Mouse (Mus musculus) kidney, postnatal 36 days (tissue): ENCODE measurements around the gene Stpg1.

ENCODE experiments used
- DNase-seq, 2 experiments: peaks; one replicate each; pipeline ENCODE4 v3.0.0; 2021 to 2022; ENCODE audit warnings: mixed read lengths in 2 of 2

Stpg1 gene

DNA sequence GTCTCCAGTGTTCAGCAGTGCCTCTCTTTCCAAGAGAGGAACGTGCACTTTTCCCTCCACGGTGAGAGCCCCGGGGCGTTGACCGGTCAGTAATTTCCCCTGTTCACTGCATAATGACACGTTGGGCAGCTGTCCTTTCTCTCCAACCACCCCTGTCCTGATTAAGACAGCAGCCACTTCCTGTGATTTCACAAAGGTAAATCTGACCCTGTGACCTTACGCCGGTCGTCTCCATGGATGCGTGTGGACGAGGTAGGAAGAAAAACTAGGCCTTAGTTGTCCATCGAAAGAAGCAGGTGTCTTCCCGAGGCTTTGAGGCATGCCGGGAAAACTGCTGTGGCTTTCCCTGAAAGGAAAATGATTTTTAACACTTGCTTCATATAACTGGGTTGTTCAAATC is 20.3 kb downstream of the Stpg1 start:
- no peak for DNase-seq

DNA sequence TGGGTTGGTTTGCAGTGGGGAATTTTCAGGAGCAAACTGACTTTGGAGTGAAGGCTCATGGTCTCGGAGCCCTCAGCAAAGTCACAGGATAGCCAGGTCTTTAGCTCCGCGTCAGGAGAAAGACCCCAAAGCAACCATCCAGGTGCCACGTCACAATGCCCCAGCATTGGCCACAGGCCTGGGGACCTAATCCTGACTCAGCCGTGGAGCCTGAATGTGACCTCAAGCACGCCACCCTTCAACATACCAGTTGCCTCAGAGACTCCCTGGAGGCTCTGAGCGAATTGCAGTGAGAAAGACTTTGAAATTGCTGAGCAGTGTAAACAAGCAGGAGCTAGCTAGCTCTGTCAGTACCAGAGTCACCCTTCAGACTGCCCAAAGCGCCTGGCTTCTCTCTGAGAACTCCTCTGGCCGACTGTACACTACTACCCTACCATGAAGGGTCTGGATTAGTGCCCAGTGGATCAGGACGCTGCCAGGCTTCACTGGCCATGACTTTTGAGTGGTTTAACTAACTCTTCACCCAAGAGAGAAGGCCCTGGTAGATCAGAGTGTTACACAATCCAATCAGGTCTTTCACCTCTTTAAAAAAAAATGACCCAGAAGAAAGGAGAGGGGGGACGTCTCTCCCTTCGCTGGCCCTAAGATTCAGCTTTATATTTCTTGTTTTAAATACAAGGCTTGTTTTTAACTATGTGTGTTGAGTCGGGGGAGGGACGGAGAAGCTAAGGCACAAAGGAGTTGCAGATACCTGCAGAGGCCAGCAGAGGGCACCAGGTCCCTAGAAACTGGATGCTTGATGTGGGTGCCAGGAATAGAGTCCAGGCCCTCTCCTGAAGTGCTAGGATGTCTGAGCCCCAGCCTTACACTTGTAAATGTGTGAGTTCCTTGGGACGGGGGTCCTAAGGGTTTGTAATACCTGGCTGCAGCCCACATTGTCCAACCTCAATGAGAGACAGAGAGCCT is 22.0 kb downstream of the Stpg1 start:
- peak; percentile 74 to 87 for DNase-seq

GRCm38 (mm10) chr4:135518135-135518534 is 23.5 kb downstream of the Stpg1 start:
- DNase-seq = no peak

- no peak for DNase-seq
Observed at GRCm38 (mm10) chr4:135520421-135520820, 25.8 kb downstream of the Stpg1 start.

- no peak for DNase-seq
Observed at GRCm38 (mm10) chr4:135523939-135524338, 29.3 kb downstream of the Stpg1 start.

- DNase-seq = no peak
Observed at GRCm38 (mm10) chr4:135525057-135525456, 30.5 kb downstream of the Stpg1 start.

GRCm38 (mm10) chr4:135526039-135526710 is 31.6 kb downstream of the Stpg1 start:
- DNase-seq = no peak

GRCm38 (mm10) chr4:135530270-135530669 is 35.7 kb downstream of the Stpg1 start:
- no peak for DNase-seq

GRCm38 (mm10) chr4:135531236-135531635 is 36.6 kb downstream of the Stpg1 start:
- no peak for DNase-seq

- no peak for DNase-seq
Observed at GRCm38 (mm10) chr4:135531771-135532613, 37.4 kb downstream of the Stpg1 start.

GRCm38 (mm10) chr4:135533001-135533400 is 38.4 kb downstream of the Stpg1 start:
- DNase-seq = no peak

- DNase-seq = no peak
Observed at GRCm38 (mm10) chr4:135535021-135535420, 40.4 kb downstream of the Stpg1 start.

DNA sequence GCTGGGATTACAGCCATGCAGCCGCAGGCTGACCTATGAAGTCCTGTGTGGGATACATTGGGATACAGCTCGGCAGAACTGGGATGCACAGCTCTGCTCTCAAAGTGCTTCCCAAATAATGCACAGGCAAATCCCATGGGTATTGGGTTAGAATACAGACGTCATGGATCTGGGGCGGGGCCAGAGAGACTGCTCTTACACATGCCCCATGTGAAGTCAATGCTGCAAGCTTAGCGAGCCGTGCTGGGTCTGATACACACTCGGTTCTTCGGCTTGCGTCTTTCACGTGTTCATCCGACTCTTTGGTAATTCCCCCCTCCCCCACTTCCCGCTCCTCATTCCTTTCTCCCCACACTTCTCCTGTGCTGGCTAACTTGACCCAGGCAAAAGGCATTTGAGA is 44.5 kb downstream of the Stpg1 start:
- DNase-seq = no peak

GRCm38 (mm10) chr4:135540057-135540456 is 45.5 kb downstream of the Stpg1 start:
- no peak for DNase-seq

DNA sequence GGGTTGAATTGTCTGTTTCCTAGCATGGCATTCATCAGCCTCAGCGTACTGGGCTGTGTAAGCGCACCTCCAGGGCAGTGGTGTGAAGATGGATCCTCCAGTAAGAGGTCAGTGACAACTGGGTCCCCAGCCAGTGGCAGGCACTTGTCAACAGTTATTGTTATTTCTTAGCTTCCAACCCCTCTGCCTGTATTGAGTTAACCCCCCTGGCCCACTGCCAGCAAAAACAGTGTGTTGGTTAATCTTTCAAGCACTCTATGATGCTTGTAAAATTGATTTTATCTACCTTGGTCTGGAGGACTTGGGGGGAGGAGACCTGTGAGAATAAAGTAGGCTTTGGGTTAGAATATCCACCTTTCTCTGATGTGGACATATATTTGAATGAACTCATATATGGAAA is 49.7 kb downstream of the Stpg1 start:
- DNase-seq = peak in 1 of 2 experiments; percentile 33

- peak; percentile 29 to 40 for DNase-seq
Observed at GRCm38 (mm10) chr4:135545080-135545511, 50.5 kb downstream of the Stpg1 start.

GRCm38 (mm10) chr4:135546008-135546407 is 51.4 kb downstream of the Stpg1 start:
- DNase-seq = no peak

- no peak for DNase-seq
Observed at GRCm38 (mm10) chr4:135546793-135547192, 52.2 kb downstream of the Stpg1 start.

GRCm38 (mm10) chr4:135547551-135547950 is 53.0 kb downstream of the Stpg1 start:
- DNase-seq = peak; percentile 32 to 39

DNA sequence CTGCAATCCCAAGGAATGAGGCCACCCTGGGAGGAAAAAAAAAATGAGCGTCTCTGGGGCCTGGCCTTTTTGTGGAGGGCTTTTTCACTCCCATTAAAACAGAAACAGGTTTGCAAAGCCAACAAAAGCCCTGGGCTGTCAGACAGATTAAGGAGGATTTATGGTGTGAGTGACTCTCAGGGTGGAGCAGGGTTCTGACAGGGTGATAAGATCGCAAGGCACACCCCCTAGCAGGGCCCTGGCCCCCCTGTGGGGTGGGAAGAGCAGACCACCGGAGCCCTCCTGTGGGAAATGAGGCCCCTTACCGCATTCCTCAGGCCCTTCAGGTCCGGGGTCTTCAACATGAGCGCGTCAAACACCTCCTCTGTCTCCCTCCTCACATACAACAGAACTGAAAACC is 53.5 kb downstream of the Stpg1 start:
- no peak for DNase-seq

DNA sequence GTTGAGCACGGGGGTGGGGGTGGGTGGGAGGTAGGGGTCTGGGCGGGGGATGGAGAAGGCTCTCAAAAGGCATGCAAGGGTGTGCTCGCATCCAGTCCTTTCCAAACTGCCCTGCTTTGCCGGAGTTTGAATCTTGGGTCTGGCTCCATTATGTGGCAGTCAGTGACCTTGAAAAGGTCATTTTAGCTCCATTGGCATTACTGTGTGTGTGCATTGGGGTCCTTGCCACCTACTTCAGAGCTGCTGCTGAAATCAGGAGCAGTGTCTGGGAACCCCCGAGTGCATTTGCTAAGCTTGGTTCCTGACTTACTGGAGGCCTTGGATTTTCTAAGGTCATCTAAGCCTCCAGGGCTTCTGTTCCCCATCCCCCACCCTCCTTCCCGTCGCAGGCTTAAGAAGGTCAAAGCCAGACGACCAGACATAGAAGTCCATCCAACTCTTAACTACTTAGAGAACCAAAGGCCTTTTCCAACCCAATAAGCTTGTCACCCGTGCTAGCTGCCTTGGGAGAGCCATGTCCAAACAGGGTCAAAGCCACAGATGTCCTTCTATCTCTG is 54.0 kb downstream of the Stpg1 start:
- peak in 1 of 2 experiments; percentile 41 for DNase-seq

GRCm38 (mm10) chr4:135549323-135549722 is 54.7 kb downstream of the Stpg1 start:
- DNase-seq = no peak

- DNase-seq = no peak
Observed at GRCm38 (mm10) chr4:135563794-135564193, 69.2 kb downstream of the Stpg1 start.
